Mouse (Mus musculus) forebrain, postnatal 0 days (tissue): ENCODE data around the gene Abca7. TPM values are rescaled to one million over a fixed set of nuclear protein-coding genes. Genes with fewer than 3 reads are reported as not detected.
A peak's percentile ranks its signal among the peaks of the same experiment; 100 is the strongest.

ENCODE experiments used
- ATAC-seq: fragments of 200-750 bp; cut with Nextera tagmentation; 2 replicates; pipeline ENCODE4 v1.8.0; 2017; ENCODE audit warnings: mild to moderate bottlenecking, moderate library complexity
- DNase-seq: peaks from one replicate; pipeline ENCODE4 v3.0.0-alpha.2; 2015
- H3K27ac ChIP-seq: fragments of 300-500 bp; sonication (generic); 2 replicates; pipeline ENCODE4 v1.5.1; 2014; ENCODE audit warnings: low read depth, mild to moderate bottlenecking, antibody characterized with exemption, low read length, moderate library complexity, mixed read lengths
- H3K27me3 ChIP-seq: fragments of 300-500 bp; sonication (generic); 2 replicates; pipeline ENCODE4 v1.6.1; 2014; ENCODE audit warnings: mild to moderate bottlenecking, low read length, mixed read lengths; ENCODE audit not compliant: insufficient read depth
- H3K36me3 ChIP-seq: fragments of 300-500 bp; sonication (generic); 2 replicates; pipeline ENCODE4 v1.6.1; 2014; ENCODE audit warnings: mild to moderate bottlenecking, moderate library complexity; ENCODE audit not compliant: insufficient read depth
- H3K4me1 ChIP-seq: fragments of 300-500 bp; sonication (generic); 2 replicates; pipeline ENCODE4 v1.6.1; 2014; ENCODE audit warnings: antibody characterized with exemption; ENCODE audit not compliant: insufficient read depth
- H3K4me2 ChIP-seq: fragments of 300-500 bp; sonication (generic); 2 replicates; pipeline ENCODE4 v1.6.1; 2014; ENCODE audit warnings: low read depth, mild to moderate bottlenecking, moderate library complexity
- H3K4me3 ChIP-seq: fragments of 300-500 bp; sonication (generic); 2 replicates; pipeline ENCODE4 v1.5.1; 2014; ENCODE audit warnings: low read depth, low read length, mixed read lengths
- H3K9ac ChIP-seq: fragments of 300-500 bp; sonication (generic); 2 replicates; pipeline ENCODE4 v1.6.1; 2014; ENCODE audit warnings: mild to moderate bottlenecking
- H3K9me3 ChIP-seq: fragments of 300-500 bp; sonication (generic); 2 replicates; pipeline ENCODE4 v1.6.1; 2016; ENCODE audit warnings: low read length
- CTCF ChIP-seq: sonication (generic); IDR thresholded peaks from 2 replicates; pipeline ENCODE4 v1.5.1; 2016; ENCODE audit warnings: antibody characterized with exemption, control low read depth, low read depth
- WGBS: fragments of 180-500 bp; shearing (Covaris S2); extraction: QIAGEN DNeasy Blood & Tissue Kit; methylation state at CpG from one replicate; pipeline ENCODE4 v1.1.7; 2014; 5-methylcytosine and 5-hydroxymethylcytosine counted together
- polyA plus RNA-seq: library from polyadenylated mRNA; unstranded; fragments of >200 nt; fragmentation: Nextera tagmentation; extraction: Ambion mirVana; gene quantifications from 2 replicates; pipeline ENCODE4 v1.2.1, GENCODE M21; 2015
- total RNA-seq: library from RNA; depleted of rRNA; stranded (reverse); fragments of >200 nt; gene quantifications from 2 replicates; pipeline ENCODE4 v1.2.3, GENCODE M21; 2014

Abca7 gene
- total and polyA plus RNA-seq, 2 experiments from 2014 or later = 1.1 to 6.1 TPM

DNA sequence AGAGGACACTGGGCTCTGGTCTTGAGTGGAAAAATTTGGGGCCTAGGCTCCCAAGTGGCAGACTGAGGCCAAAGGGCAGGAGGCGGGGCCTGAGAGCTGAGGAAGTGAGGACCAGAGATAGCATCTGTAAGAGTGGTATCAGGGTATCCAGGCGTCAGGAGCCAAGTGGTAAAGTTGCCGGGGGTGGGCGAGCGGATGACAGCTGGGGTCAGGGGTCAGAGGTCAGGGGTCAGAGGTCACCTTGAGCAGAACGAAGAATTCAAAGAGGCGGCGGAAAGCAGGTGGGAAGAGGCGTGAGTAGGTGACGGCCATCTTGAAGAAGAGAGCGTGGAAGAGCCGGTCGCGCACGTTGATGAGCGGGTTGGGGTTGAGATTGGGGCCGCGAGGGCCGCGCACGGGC is 12.6 kb upstream of the Abca7 start:
- Histone ChIP-seq H3K4me2 (peak overlapping the region; percentile 93), H3K4me1 (peaks cover 14% of the 10 kb centered on the region; the same call in 1 of the 2 replicates), H3K27me3 (peaks cover 15% of the 10 kb centered on the region), H3K27ac (peak overlapping the region; percentile 96), H3K9ac (peak overlapping the region; percentile 66), H3K9me3 (no peaks in the 10 kb centered on the region), H3K36me3 (peaks cover 8% of the 10 kb centered on the region), H3K4me3 (peak overlapping the region; percentile 77)
- 3% methylated on average over 20 of the region's 21 CpGs for WGBS
- ATAC-seq (no peak), DNase-seq (peak; percentile 73)
- TF ChIP-seq CTCF = no peak

DNA sequence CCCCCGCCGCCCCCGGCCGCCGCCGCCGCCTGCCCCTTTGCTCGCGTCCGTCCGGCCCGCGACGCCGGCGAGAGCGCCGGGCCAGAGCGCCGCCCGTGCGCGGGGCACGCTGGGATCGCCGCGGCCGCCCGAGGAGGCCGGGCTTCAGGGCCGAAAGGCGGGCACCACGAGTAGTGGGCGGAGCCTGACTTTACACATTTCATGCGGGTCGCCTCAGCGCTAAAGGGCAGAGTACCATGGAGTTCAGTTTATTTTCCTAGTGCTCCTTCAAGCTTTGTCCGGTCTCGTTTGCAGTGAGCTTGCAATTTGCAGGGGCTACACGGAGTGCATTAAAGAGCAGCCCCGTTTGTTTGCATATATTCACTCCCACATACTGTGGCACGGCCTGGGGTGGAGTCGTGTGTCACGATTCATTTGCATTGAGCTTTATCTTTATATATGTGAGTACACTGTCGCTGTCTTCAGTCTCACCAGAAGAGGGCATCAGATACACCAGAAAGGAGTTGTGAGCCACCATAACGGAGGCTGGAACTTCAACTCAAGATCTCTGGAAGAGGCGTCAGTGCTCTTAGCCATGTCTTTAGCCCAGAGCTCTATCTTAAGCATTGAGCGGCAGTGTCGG is 12.0 kb upstream of the Abca7 start, which contains the start of gene Tmem259:
Gene Tmem259, minus strand, starts transcription at position 136 of the 622 bp plus-strand sequence.
- Histone ChIP-seq H3K9me3 (no peaks in the 10 kb centered on the region), H3K27me3 (peaks cover 22% of the 10 kb centered on the region), H3K27ac (peak within 1 kb of the TSS; percentile 96), H3K36me3 (peaks cover 2% of the 10 kb centered on the region), H3K4me2 (peak within 1 kb of the TSS; percentile 93), H3K9ac (peak within 1 kb of the TSS; percentile 66), H3K4me3 (peak within 1 kb of the TSS; percentile 77), H3K4me1 (peaks cover 14% of the 10 kb centered on the region; the same call in 1 of the 2 replicates)
- ATAC-seq (peak; percentile 87), DNase-seq (peak; percentile 94)
- peak; percentile 81 for TF ChIP-seq CTCF
- WGBS = 1% methylated on average over 41 of the region's 49 CpGs

DNA sequence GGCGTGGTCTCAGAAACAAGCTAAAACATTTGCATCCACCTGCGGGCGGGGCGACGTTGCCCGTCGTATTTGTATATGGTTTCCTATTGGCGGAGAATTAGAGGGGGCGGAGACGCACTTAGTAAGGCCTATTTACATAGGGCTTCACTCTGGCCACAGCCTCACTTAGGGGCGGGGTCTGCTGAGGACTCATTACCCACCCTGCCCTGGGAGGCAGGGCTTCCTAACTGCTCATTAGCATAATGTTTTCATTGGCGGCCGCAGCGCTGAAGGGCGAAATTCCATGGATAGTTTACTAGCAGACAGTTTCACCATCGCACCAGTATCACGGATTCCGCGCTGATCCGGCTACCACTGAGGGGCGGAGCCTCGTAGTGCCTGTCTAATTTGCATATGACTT is 11.4 kb upstream of the Abca7 start:
- peak overlapping the region; percentile 77 for H3K4me3 ChIP-seq

DNA sequence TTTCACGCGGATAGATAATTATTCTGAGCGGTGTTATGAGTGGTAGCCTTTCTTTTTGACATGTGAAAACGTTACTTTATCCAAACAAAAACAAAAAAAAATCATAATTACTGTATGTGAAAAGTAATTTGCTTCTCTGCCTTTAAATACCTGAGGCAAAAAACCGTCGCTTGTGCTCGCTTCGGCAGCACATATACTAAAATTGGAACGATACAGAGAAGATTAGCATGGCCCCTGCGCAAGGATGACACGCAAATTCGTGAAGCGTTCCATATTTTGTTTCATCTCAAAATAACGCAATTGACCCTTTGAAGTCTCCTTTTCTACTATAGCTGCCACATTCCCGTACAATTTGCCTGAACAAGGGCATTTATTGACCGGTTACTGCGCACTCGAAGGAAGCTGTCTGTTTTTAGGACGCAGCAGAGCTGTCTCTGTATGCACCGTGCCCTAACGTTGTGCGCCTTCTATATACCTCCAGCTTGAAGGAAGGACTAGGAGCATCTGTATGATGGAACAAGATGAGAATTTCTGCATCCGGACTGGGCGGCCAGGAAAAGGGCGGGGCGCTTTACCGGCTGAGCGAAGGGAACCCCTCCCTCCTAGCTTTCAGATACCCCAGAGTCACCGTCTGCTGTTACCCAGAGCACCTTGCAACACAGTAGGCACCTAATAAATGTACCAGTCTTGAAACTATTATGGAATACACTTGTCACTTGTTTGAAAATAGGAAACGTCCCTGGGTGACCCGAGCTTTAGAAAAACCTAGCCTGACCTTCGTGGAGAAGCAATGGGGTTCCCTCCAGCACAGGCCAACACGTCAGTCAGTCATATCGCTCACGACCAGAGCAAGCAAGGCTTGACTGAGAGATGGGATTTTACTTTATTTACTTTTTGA is 10.7 kb upstream of the Abca7 start:
- DNase-seq = peak; percentile 86
- Histone ChIP-seq H3K4me1 (peaks cover 14% of the 10 kb centered on the region; the same call in 1 of the 2 replicates), H3K9ac (peak overlapping the region; percentile 66), H3K27me3 (peaks cover 30% of the 10 kb centered on the region), H3K4me3 (peak overlapping the region; percentile 77), H3K4me2 (peak overlapping the region; percentile 93), H3K36me3 (no peaks in the 10 kb centered on the region), H3K9me3 (no peaks in the 10 kb centered on the region), H3K27ac (peak overlapping the region; percentile 96)
- no peak for TF ChIP-seq CTCF
- ATAC-seq = no peak
- whole genome bisulfite sequencing = 2% methylated on average over 35 of the region's 35 CpGs

More for the DNA sequence above, 11.4 kb upstream of the Abca7 start:
- ATAC-seq (peak; percentile 93), DNase-seq (peak; percentile 98)
- TF ChIP-seq CTCF = no peak
- Histone ChIP-seq H3K9me3 (no peaks in the 10 kb centered on the region), H3K9ac (peak overlapping the region; percentile 66), H3K36me3 (no peaks in the 10 kb centered on the region), H3K27ac (peak overlapping the region; percentile 96), H3K4me1 (peaks cover 14% of the 10 kb centered on the region; the same call in 1 of the 2 replicates), H3K27me3 (peaks cover 27% of the 10 kb centered on the region), H3K4me2 (peak overlapping the region; percentile 93)
- under 1% methylated on average over 22 of the region's 22 CpGs for whole genome bisulfite sequencing

DNA sequence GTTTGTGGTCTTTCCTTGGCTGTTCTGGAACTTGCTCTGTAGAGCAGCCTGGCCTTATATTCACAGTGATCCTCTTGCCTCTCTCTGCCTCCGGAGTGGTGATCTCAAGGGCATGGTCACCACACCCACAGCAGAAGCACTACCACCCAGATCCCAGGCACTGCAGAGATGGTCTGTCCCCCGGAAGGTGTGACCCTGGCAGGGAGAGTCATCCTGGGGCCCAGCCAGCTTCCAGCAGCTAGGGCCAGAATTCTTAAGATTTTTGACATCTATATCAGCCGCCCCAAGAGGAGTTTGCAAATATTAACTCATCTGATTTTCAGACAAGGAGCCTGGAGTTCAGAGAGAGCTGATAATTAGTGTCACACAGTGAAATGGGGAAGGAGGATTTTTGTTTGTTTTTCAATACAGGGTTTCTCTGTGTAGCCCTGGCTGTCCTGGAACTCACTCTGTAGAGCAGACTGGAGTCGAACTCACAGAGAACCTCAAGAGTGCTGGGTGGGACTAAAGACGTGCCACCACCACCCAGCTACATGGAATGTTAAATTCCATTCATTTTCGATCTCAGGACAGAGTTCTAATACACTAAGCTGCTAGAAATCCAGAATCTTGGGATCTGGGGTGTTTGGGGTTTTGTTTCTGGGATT is 9.9 kb upstream of the Abca7 start:
- Histone ChIP-seq H3K9me3 (no peaks in the 10 kb centered on the region), H3K27me3 (peaks cover 30% of the 10 kb centered on the region), H3K27ac (peak overlapping the region; percentile 96), H3K4me3 (peak overlapping the region; percentile 77), H3K9ac (peak overlapping the region; percentile 66; the same call in 1 of the 2 replicates), H3K36me3 (no peaks in the 10 kb centered on the region), H3K4me1 (peaks cover 14% of the 10 kb centered on the region; the same call in 1 of the 2 replicates), H3K4me2 (peak overlapping the region; percentile 93)
- TF ChIP-seq CTCF = no peak
- no peak for DNase-seq
- no peak for ATAC-seq
- 47% methylated on average over 6 of the region's 6 CpGs for WGBS

DNA sequence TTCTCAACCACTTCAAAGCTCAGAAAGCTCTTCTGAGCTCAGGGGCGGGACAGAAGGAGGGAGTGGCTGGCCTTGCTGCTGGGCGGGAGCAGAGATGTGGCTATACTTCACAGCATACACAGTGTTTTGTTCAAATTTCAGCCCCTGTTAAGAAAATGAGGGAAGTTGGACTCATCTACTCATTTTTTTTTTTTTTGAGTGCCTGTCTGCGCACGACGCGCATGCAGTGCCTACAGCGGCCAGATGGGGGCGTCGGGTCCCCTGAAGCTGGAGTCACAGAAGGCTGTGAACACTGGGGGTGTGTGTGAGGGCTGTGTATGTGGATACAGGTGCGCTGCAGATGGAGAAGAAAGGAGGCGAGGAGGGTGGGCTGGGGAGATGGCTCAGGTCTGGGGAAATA is 9.3 kb upstream of the Abca7 start:
- no peak overlapping the region for H3K27ac ChIP-seq
- H3K36me3 ChIP-seq = no peaks in the 10 kb centered on the region
- no peak overlapping the region for H3K4me2 ChIP-seq
- no peaks in the 10 kb centered on the region for H3K9me3 ChIP-seq
- H3K27me3 ChIP-seq = peaks cover 30% of the 10 kb centered on the region
- no peak overlapping the region for H3K9ac ChIP-seq
- H3K4me1 ChIP-seq = peaks cover 14% of the 10 kb centered on the region; the same call in 1 of the 2 replicates
- 4% methylated on average over 11 of the region's 11 CpGs for WGBS
- no peak overlapping the region for H3K4me3 ChIP-seq
- DNase-seq (peak; percentile 88), ATAC-seq (no peak)
- peak; percentile 87 for TF ChIP-seq CTCF
